ENCODE assay signal across 35 mouse cellular contexts in the genomic region with DNA sequence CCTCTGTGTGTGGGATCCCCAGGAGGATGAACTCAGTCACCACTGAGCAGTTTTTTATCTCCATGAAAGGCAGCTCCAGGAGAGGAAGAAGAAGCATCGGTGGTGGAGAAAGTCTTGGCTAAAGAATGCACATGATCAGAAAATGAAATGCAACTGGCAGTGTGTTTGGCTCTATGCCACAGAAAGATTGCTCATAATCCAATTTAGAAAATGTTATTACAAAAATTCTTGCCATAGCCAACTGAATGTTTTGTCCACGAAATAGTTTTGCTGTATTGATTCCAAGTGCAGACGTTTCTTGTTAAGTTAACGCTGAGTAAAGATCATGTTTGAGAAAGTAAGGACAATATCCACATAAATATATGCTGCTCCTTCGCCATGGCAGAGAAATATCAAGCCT. TPM values are rescaled to one million over a fixed set of nuclear protein-coding genes. Genes with fewer than 3 reads are reported as not detected.
DNase-seq lines count a peak whose midpoint lies in the region; ATAC-seq and TF ChIP-seq lines count a peak whose summit lies in the region.
"Had no signal": no experiment of that assay in that cellular context is flagged by ENCODE, and none has a peak within 500 bp of the region (broad histone marks: within the 10 kb centered on the region; RNA-seq: fewer than 3 reads in every experiment).

No protein-coding gene starts in this region.

- TF ChIP-seq POLR2A in limb, embryonic 14.5 days (IDR thresholded peaks at IDR 0.05; ENCODE audit: borderline replicate concordance, extremely low read depth, insufficient read depth, insufficient read length), result no peak

- H3K36me3 ChIP-seq in forebrain, postnatal 0 days (ENCODE audit: insufficient read depth), result no peaks in the 10 kb centered on the region
- no peaks in the 10 kb centered on the region for H3K36me3 ChIP-seq in forebrain, embryonic 16.5 days (ENCODE audit: control insufficient read depth, insufficient read depth)
- H3K36me3 ChIP-seq in limb, embryonic 14.5 days (ENCODE audit: control insufficient read depth, insufficient read depth, low read length), result no peaks in the 10 kb centered on the region
- H3K36me3 ChIP-seq in limb, embryonic 10.5 days, result no peaks in the 10 kb centered on the region
- no peaks in the 10 kb centered on the region for H3K36me3 ChIP-seq in midbrain, postnatal 0 days (ENCODE audit: insufficient read depth, low read length)
- H3K36me3 ChIP-seq in midbrain, embryonic 10.5 days, result no peaks in the 10 kb centered on the region
- H3K36me3 ChIP-seq: heart, embryonic 15.5 days; kidney, embryonic 15.5 days; midbrain, embryonic 12.5 days; neural tube, embryonic 15.5 days; stomach, embryonic 15.5 days had no signal

- 57% methylated on average over 5 of the region's 5 CpGs for WGBS in forebrain, postnatal 0 days
- 70% methylated on average over 5 of the region's 5 CpGs for WGBS in forebrain, embryonic 16.5 days
- WGBS in limb, embryonic 14.5 days, result 72% methylated on average over 5 of the region's 5 CpGs
- 91% methylated on average over 5 of the region's 5 CpGs for WGBS in limb, embryonic 10.5 days
- WGBS in midbrain, postnatal 0 days, result 63% methylated on average over 5 of the region's 5 CpGs
- WGBS in midbrain, embryonic 10.5 days, result 91% methylated on average over 5 of the region's 5 CpGs

- no peak for ATAC-seq in forebrain, postnatal 0 days
- ATAC-seq in forebrain, embryonic 16.5 days, result no peak
- ATAC-seq in limb, embryonic 14.5 days (ENCODE audit: low FRiP score, low read depth), result no peak
- ATAC-seq in midbrain, postnatal 0 days (ENCODE audit: low FRiP score), result no peak
- ATAC-seq: CD4-positive, CD25-positive, alpha-beta regulatory T cell, adult 4 months; hindbrain, embryonic 16.5 days had no signal

- no peaks in the 10 kb centered on the region for H3K4me1 ChIP-seq in forebrain, postnatal 0 days (ENCODE audit: insufficient read depth)
- no peaks in the 10 kb centered on the region for H3K4me1 ChIP-seq in forebrain, embryonic 16.5 days (replicated peaks; ENCODE audit: control insufficient read depth, insufficient read depth, low read length)
- H3K4me1 ChIP-seq in limb, embryonic 14.5 days (ENCODE audit: control insufficient read depth, insufficient read depth, low read length), result no peaks in the 10 kb centered on the region
- no peaks in the 10 kb centered on the region for H3K4me1 ChIP-seq in limb, embryonic 10.5 days
- no peaks in the 10 kb centered on the region for H3K4me1 ChIP-seq in midbrain, postnatal 0 days (ENCODE audit: insufficient read depth, low read length)
- H3K4me1 ChIP-seq in midbrain, embryonic 10.5 days, result no peaks in the 10 kb centered on the region
- H3K4me1 ChIP-seq: heart, embryonic 15.5 days; kidney, embryonic 15.5 days; midbrain, embryonic 12.5 days; neural tube, embryonic 15.5 days; stomach, embryonic 15.5 days had no signal

- no peak for TF ChIP-seq CTCF in forebrain, postnatal 0 days (IDR thresholded peaks at IDR 0.05; ENCODE audit: low read depth)
- TF ChIP-seq CTCF in midbrain, postnatal 0 days (IDR thresholded peaks at IDR 0.05), result no peak

- H3K4me2 ChIP-seq in forebrain, postnatal 0 days (ENCODE audit: low read depth), result no peak overlapping the region
- no peak overlapping the region for H3K4me2 ChIP-seq in forebrain, embryonic 16.5 days (ENCODE audit: low read length)
- H3K4me2 ChIP-seq in limb, embryonic 14.5 days (replicated peaks; ENCODE audit: low read depth, low read length, severe bottlenecking), result no peak overlapping the region
- no peak overlapping the region for H3K4me2 ChIP-seq in midbrain, postnatal 0 days (ENCODE audit: low read depth, low read length, poor library complexity, severe bottlenecking)
- H3K4me2 ChIP-seq: heart, embryonic 15.5 days; kidney, embryonic 15.5 days; liver, embryonic 11.5 days; midbrain, embryonic 12.5 days; neural tube, embryonic 15.5 days; stomach, embryonic 15.5 days had no signal

- H3K27ac ChIP-seq in forebrain, postnatal 0 days (ENCODE audit: low read depth, low read length), result no peak overlapping the region
- H3K27ac ChIP-seq in forebrain, embryonic 16.5 days (ENCODE audit: low read length), result no peak overlapping the region
- H3K27ac ChIP-seq in limb, embryonic 14.5 days (replicated peaks; ENCODE audit: low read depth, low read length), result no peak overlapping the region
- no peak overlapping the region for H3K27ac ChIP-seq in limb, embryonic 10.5 days
- H3K27ac ChIP-seq in midbrain, postnatal 0 days (ENCODE audit: low read depth, low read length), result no peak overlapping the region
- H3K27ac ChIP-seq in midbrain, embryonic 10.5 days (replicated peaks), result no peak overlapping the region
- H3K27ac ChIP-seq: heart, embryonic 15.5 days; kidney, embryonic 15.5 days; left cerebral cortex, adult 2 months; midbrain, embryonic 12.5 days; neural tube, embryonic 15.5 days; stomach, embryonic 15.5 days had no signal

- H3K9me3 ChIP-seq in forebrain, postnatal 0 days (ENCODE audit: low read length), result no peaks in the 10 kb centered on the region
- no peaks in the 10 kb centered on the region for H3K9me3 ChIP-seq in forebrain, embryonic 16.5 days (ENCODE audit: control insufficient read depth, low read length)
- no peaks in the 10 kb centered on the region for H3K9me3 ChIP-seq in limb, embryonic 14.5 days (ENCODE audit: control insufficient read depth, low read length)
- no peaks in the 10 kb centered on the region for H3K9me3 ChIP-seq in limb, embryonic 10.5 days (replicated peaks)
- H3K9me3 ChIP-seq in midbrain, postnatal 0 days (ENCODE audit: low read length), result no peaks in the 10 kb centered on the region
- no peaks in the 10 kb centered on the region for H3K9me3 ChIP-seq in midbrain, embryonic 10.5 days (replicated peaks)
- H3K9me3 ChIP-seq: heart, embryonic 15.5 days; kidney, embryonic 15.5 days; midbrain, embryonic 12.5 days; neural tube, embryonic 15.5 days; stomach, embryonic 15.5 days had no signal

- DNase-seq in forebrain, postnatal 0 days, result peak; percentile 20
- peak; percentile 48 for DNase-seq in limb, embryonic 14.5 days (ENCODE audit: low spot score)
- no peak for DNase-seq in limb, embryonic 10.5 days (ENCODE audit: low spot score)
- peak; percentile 18 for DNase-seq in midbrain, postnatal 0 days (ENCODE audit: low spot score)
- DNase-seq in midbrain, embryonic 10.5 days (ENCODE audit: low spot score), result no peak
- peak; percentile 0 for DNase-seq in fibroblast of lung, adult 2 months (ENCODE audit: low read depth)
- DNase-seq in T-cell, adult 2 months (ENCODE audit: low spot score), result no peak
- DNase-seq: adrenal gland, postnatal 14 days; cerebellum, adult 18-20 months; gastrocnemius, postnatal 10 days; kidney, adult 18-20 months; kidney, postnatal 25 days; left cerebral cortex, postnatal 4 days; lung, postnatal 10 days; retina, postnatal 1 day; right cerebral cortex, postnatal 14 days had no signal

- H3K27me3 ChIP-seq in forebrain, postnatal 0 days (ENCODE audit: insufficient read depth, low read length), result no peaks in the 10 kb centered on the region
- H3K27me3 ChIP-seq in forebrain, embryonic 16.5 days (replicated peaks; ENCODE audit: control insufficient read depth, insufficient read depth, low read length), result no peaks in the 10 kb centered on the region
- H3K27me3 ChIP-seq in limb, embryonic 14.5 days (ENCODE audit: control insufficient read depth, insufficient read depth, low read length), result no peaks in the 10 kb centered on the region
- H3K27me3 ChIP-seq in limb, embryonic 10.5 days (ENCODE audit: low read depth, poor library complexity, severe bottlenecking), result no peaks in the 10 kb centered on the region
- no peaks in the 10 kb centered on the region for H3K27me3 ChIP-seq in midbrain, postnatal 0 days (ENCODE audit: insufficient read depth, low read length)
- no peaks in the 10 kb centered on the region for H3K27me3 ChIP-seq in midbrain, embryonic 10.5 days (ENCODE audit: low read depth, poor library complexity, severe bottlenecking)
- H3K27me3 ChIP-seq: heart, embryonic 15.5 days; kidney, embryonic 15.5 days; midbrain, embryonic 12.5 days; neural tube, embryonic 15.5 days; stomach, embryonic 15.5 days had no signal

- H3K9ac ChIP-seq in forebrain, postnatal 0 days, result no peak overlapping the region
- H3K9ac ChIP-seq in forebrain, embryonic 16.5 days (replicated peaks; ENCODE audit: low read depth, low read length), result no peak overlapping the region
- H3K9ac ChIP-seq in limb, embryonic 14.5 days (ENCODE audit: low read depth, low read length, severe bottlenecking), result no peak overlapping the region
- no peak overlapping the region for H3K9ac ChIP-seq in midbrain, postnatal 0 days (replicated peaks; ENCODE audit: low read length, poor library complexity, severe bottlenecking)
- H3K9ac ChIP-seq: heart, embryonic 15.5 days; kidney, embryonic 15.5 days; midbrain, embryonic 12.5 days; neural tube, embryonic 15.5 days; stomach, embryonic 15.5 days had no signal

- H3K4me3 ChIP-seq in forebrain, postnatal 0 days (ENCODE audit: low read depth, low read length), result no peak overlapping the region
- no peak overlapping the region for H3K4me3 ChIP-seq in forebrain, embryonic 16.5 days (replicated peaks; ENCODE audit: low read length)
- no peak overlapping the region for H3K4me3 ChIP-seq in limb, embryonic 14.5 days (replicated peaks; ENCODE audit: low read length)
- no peak overlapping the region for H3K4me3 ChIP-seq in limb, embryonic 10.5 days
- H3K4me3 ChIP-seq in midbrain, postnatal 0 days (ENCODE audit: low read depth, low read length), result no peak overlapping the region
- H3K4me3 ChIP-seq in midbrain, embryonic 10.5 days, result no peak overlapping the region
- H3K4me3 ChIP-seq: heart, embryonic 15.5 days; kidney, embryonic 15.5 days; left cerebral cortex, adult 2 months; midbrain, embryonic 12.5 days; neural tube, embryonic 15.5 days; stomach, embryonic 15.5 days had no signal

RNA-seq across cellular contexts. Expression of gene Olfr958, which starts 3.0 kb away (rescaled TPM):
- not detected in 2 replicates for total RNA-seq in forebrain, postnatal 0 days (2014; rRNA removed)
- polyA plus RNA-seq in forebrain, postnatal 0 days (2015; fragmentation: Nextera tagmentation; extraction: Ambion mirVana), result not detected in 2 replicates
- polyA plus RNA-seq in forebrain, embryonic 16.5 days (2015; fragmentation: Nextera tagmentation; extraction: Ambion mirVana), result not detected in 2 replicates
- polyA plus RNA-seq in limb, embryonic 14.5 days (2012; rRNA removed), result not detected in 2 replicates
- polyA plus RNA-seq in limb, embryonic 14.5 days (2014; fragmentation: Nextera tagmentation; extraction: Ambion mirVana), result not detected in 2 replicates
- polyA plus RNA-seq in limb, embryonic 10.5 days (2016; fragmentation: Nextera tagmentation; extraction: Ambion mirVana), result not detected in 2 replicates
- not detected in 2 replicates for total RNA-seq in midbrain, postnatal 0 days (2014; rRNA removed)
- polyA plus RNA-seq in midbrain, postnatal 0 days (2015; fragmentation: Nextera tagmentation; extraction: Ambion mirVana), result not detected in 2 replicates
- polyA plus RNA-seq in midbrain, embryonic 10.5 days (2016; fragmentation: Nextera tagmentation; extraction: Ambion mirVana), result not detected in 2 replicates
- total RNA-seq: adrenal gland, postnatal 14 days; common myeloid progenitor, adult 5-6 weeks; gastrocnemius, postnatal 10 days; granulocyte monocyte progenitor cell, adult 5-6 weeks; heart, postnatal 25 days; layer of hippocampus, adult 8-10 months; left cerebral cortex, adult 2 months; megakaryocyte, adult 5-6 weeks; monocyte, adult 5-6 weeks had no signal
- polyA plus RNA-seq: CD4-positive, CD25-positive, alpha-beta regulatory T cell, adult 4 months; heart, embryonic 15.5 days; hindbrain, embryonic 11.5 days; hindbrain, embryonic 16.5 days; intestine, embryonic 14.5 days; kidney, embryonic 15.5 days; liver, embryonic 11.5 days; liver, embryonic 16.5 days; midbrain, embryonic 12.5 days; neural tube, embryonic 15.5 days; stomach, embryonic 15.5 days had no signal

RNA-seq across cellular contexts. Expression of gene Olfr959, which starts 24.6 kb away (rescaled TPM):
- not detected in 2 replicates for total RNA-seq in forebrain, postnatal 0 days (2014; rRNA removed)
- not detected in 2 replicates for polyA plus RNA-seq in forebrain, postnatal 0 days (2015; fragmentation: Nextera tagmentation; extraction: Ambion mirVana)
- polyA plus RNA-seq in forebrain, embryonic 16.5 days (2015; fragmentation: Nextera tagmentation; extraction: Ambion mirVana), result not detected in 2 replicates
- polyA plus RNA-seq in limb, embryonic 14.5 days (2012; rRNA removed), result not detected in 2 replicates
- polyA plus RNA-seq in limb, embryonic 14.5 days (2014; fragmentation: Nextera tagmentation; extraction: Ambion mirVana), result not detected in 2 replicates
- polyA plus RNA-seq in limb, embryonic 10.5 days (2016; fragmentation: Nextera tagmentation; extraction: Ambion mirVana), result not detected in 2 replicates
- total RNA-seq in midbrain, postnatal 0 days (2014; rRNA removed), result 0.16 TPM in 1 of 2 replicates, not detected in the other
- 0.05 TPM in 1 of 2 replicates, not detected in the other for polyA plus RNA-seq in midbrain, postnatal 0 days (2015; fragmentation: Nextera tagmentation; extraction: Ambion mirVana)
- polyA plus RNA-seq in midbrain, embryonic 10.5 days (2016; fragmentation: Nextera tagmentation; extraction: Ambion mirVana), result not detected in 2 replicates
- total RNA-seq: adrenal gland, postnatal 14 days; common myeloid progenitor, adult 5-6 weeks; gastrocnemius, postnatal 10 days; granulocyte monocyte progenitor cell, adult 5-6 weeks; heart, postnatal 25 days; layer of hippocampus, adult 8-10 months; left cerebral cortex, adult 2 months; left cerebral cortex, postnatal 4 days; megakaryocyte, adult 5-6 weeks; monocyte, adult 5-6 weeks had no signal
- polyA plus RNA-seq: CD4-positive, CD25-positive, alpha-beta regulatory T cell, adult 4 months; heart, embryonic 15.5 days; hindbrain, embryonic 11.5 days; hindbrain, embryonic 16.5 days; intestine, embryonic 14.5 days; kidney, embryonic 15.5 days; liver, embryonic 11.5 days; liver, embryonic 16.5 days; midbrain, embryonic 12.5 days; stomach, embryonic 15.5 days had no signal

RNA-seq across cellular contexts. Expression of gene Olfr957, which starts 35.2 kb away (rescaled TPM):
- total RNA-seq in forebrain, postnatal 0 days (2014; rRNA removed), result not detected in 2 replicates
- polyA plus RNA-seq in forebrain, postnatal 0 days (2015; fragmentation: Nextera tagmentation; extraction: Ambion mirVana), result not detected in 2 replicates
- not detected in 2 replicates for polyA plus RNA-seq in forebrain, embryonic 16.5 days (2015; fragmentation: Nextera tagmentation; extraction: Ambion mirVana)
- polyA plus RNA-seq in limb, embryonic 14.5 days (2012; rRNA removed), result 0.06 and 0.08 TPM in 2 replicates
- not detected in 2 replicates for polyA plus RNA-seq in limb, embryonic 14.5 days (2014; fragmentation: Nextera tagmentation; extraction: Ambion mirVana)
- not detected in 2 replicates for polyA plus RNA-seq in limb, embryonic 10.5 days (2016; fragmentation: Nextera tagmentation; extraction: Ambion mirVana)
- total RNA-seq in midbrain, postnatal 0 days (2014; rRNA removed), result not detected in 2 replicates
- not detected in 2 replicates for polyA plus RNA-seq in midbrain, postnatal 0 days (2015; fragmentation: Nextera tagmentation; extraction: Ambion mirVana)
- polyA plus RNA-seq in midbrain, embryonic 10.5 days (2016; fragmentation: Nextera tagmentation; extraction: Ambion mirVana), result not detected in 2 replicates
- total RNA-seq: adrenal gland, postnatal 14 days; common myeloid progenitor, adult 5-6 weeks; gastrocnemius, postnatal 10 days; granulocyte monocyte progenitor cell, adult 5-6 weeks; heart, postnatal 25 days; left cerebral cortex, adult 2 months; left cerebral cortex, postnatal 4 days; megakaryocyte, adult 5-6 weeks; monocyte, adult 5-6 weeks had no signal
- polyA plus RNA-seq: CD4-positive, CD25-positive, alpha-beta regulatory T cell, adult 4 months; heart, embryonic 15.5 days; hindbrain, embryonic 11.5 days; hindbrain, embryonic 16.5 days; intestine, embryonic 14.5 days; kidney, embryonic 15.5 days; liver, embryonic 11.5 days; liver, embryonic 16.5 days; midbrain, embryonic 12.5 days; neural tube, embryonic 15.5 days; stomach, embryonic 15.5 days had no signal

RNA-seq across cellular contexts. Expression of gene AW551984, which starts 53.4 kb away (rescaled TPM):
- 103 and 219 TPM in 2 replicates for total RNA-seq in forebrain, postnatal 0 days (2014; rRNA removed)
- polyA plus RNA-seq in forebrain, postnatal 0 days (2015; fragmentation: Nextera tagmentation; extraction: Ambion mirVana), result 46.3 and 98.8 TPM in 2 replicates
- polyA plus RNA-seq in forebrain, embryonic 16.5 days (2015; fragmentation: Nextera tagmentation; extraction: Ambion mirVana), result 36.8 and 73.0 TPM in 2 replicates
- polyA plus RNA-seq in limb, embryonic 14.5 days (2012; rRNA removed), result 66.5 and 75.3 TPM in 2 replicates
- polyA plus RNA-seq in limb, embryonic 14.5 days (2014; fragmentation: Nextera tagmentation; extraction: Ambion mirVana), result 91.0 and 103 TPM in 2 replicates
- polyA plus RNA-seq in limb, embryonic 10.5 days (2016; fragmentation: Nextera tagmentation; extraction: Ambion mirVana), result 2.8 and 6.9 TPM in 2 replicates
- 363 and 387 TPM in 2 replicates for total RNA-seq in midbrain, postnatal 0 days (2014; rRNA removed)
- polyA plus RNA-seq in midbrain, postnatal 0 days (2015; fragmentation: Nextera tagmentation; extraction: Ambion mirVana), result 260 and 267 TPM in 2 replicates
- 6.0 and 9.9 TPM in 2 replicates for polyA plus RNA-seq in midbrain, embryonic 10.5 days (2016; fragmentation: Nextera tagmentation; extraction: Ambion mirVana)
- total RNA-seq: common myeloid progenitor, adult 5-6 weeks; granulocyte monocyte progenitor cell, adult 5-6 weeks; monocyte, adult 5-6 weeks had no signal
- polyA plus RNA-seq: CD4-positive, CD25-positive, alpha-beta regulatory T cell, adult 4 months had no signal

RNA-seq across cellular contexts. Expression of gene Olfr44, which starts 57.0 kb away (rescaled TPM):
- not detected in 2 replicates for total RNA-seq in forebrain, postnatal 0 days (2014; rRNA removed)
- not detected in 2 replicates for polyA plus RNA-seq in forebrain, postnatal 0 days (2015; fragmentation: Nextera tagmentation; extraction: Ambion mirVana)
- polyA plus RNA-seq in forebrain, embryonic 16.5 days (2015; fragmentation: Nextera tagmentation; extraction: Ambion mirVana), result not detected in 2 replicates
- polyA plus RNA-seq in limb, embryonic 14.5 days (2012; rRNA removed), result not detected in 2 replicates
- not detected in 2 replicates for polyA plus RNA-seq in limb, embryonic 14.5 days (2014; fragmentation: Nextera tagmentation; extraction: Ambion mirVana)
- polyA plus RNA-seq in limb, embryonic 10.5 days (2016; fragmentation: Nextera tagmentation; extraction: Ambion mirVana), result not detected in 2 replicates
- total RNA-seq in midbrain, postnatal 0 days (2014; rRNA removed), result not detected in 2 replicates
- not detected in 2 replicates for polyA plus RNA-seq in midbrain, postnatal 0 days (2015; fragmentation: Nextera tagmentation; extraction: Ambion mirVana)
- not detected in 2 replicates for polyA plus RNA-seq in midbrain, embryonic 10.5 days (2016; fragmentation: Nextera tagmentation; extraction: Ambion mirVana)
- total RNA-seq: adrenal gland, postnatal 14 days; common myeloid progenitor, adult 5-6 weeks; gastrocnemius, postnatal 10 days; granulocyte monocyte progenitor cell, adult 5-6 weeks; heart, postnatal 25 days; layer of hippocampus, adult 8-10 months; left cerebral cortex, adult 2 months; left cerebral cortex, postnatal 4 days; megakaryocyte, adult 5-6 weeks; monocyte, adult 5-6 weeks had no signal
- polyA plus RNA-seq: CD4-positive, CD25-positive, alpha-beta regulatory T cell, adult 4 months; heart, embryonic 15.5 days; hindbrain, embryonic 11.5 days; hindbrain, embryonic 16.5 days; intestine, embryonic 14.5 days; kidney, embryonic 15.5 days; liver, embryonic 11.5 days; liver, embryonic 16.5 days; midbrain, embryonic 12.5 days; neural tube, embryonic 15.5 days; stomach, embryonic 15.5 days had no signal

Comparison
In these comparisons a context has a peak if more than half of its experiments do, and no peak if none do; other contexts are left out.
1. DNase-seq: peak in forebrain, postnatal 0 days (single experiment), limb, embryonic 14.5 days (single experiment), midbrain, postnatal 0 days (single experiment) and fibroblast of lung, adult 2 months (single experiment); none in limb, embryonic 10.5 days (single experiment), midbrain, embryonic 10.5 days (single experiment) and T-cell, adult 2 months (single experiment).